Mouse (Mus musculus) thymus, postnatal 25 days (tissue): Measurements from ENCODE around the gene Ebf1.
"Not testable (repeated sequence)": the region's sequence is repeated elsewhere in the genome, so short reads cannot be mapped to it uniquely, and the experiment has no call there.

Experiments
- DNase-seq: peaks from one replicate; pipeline ENCODE4 v3.0.0; 2022

Gene Ebf1

DNA sequence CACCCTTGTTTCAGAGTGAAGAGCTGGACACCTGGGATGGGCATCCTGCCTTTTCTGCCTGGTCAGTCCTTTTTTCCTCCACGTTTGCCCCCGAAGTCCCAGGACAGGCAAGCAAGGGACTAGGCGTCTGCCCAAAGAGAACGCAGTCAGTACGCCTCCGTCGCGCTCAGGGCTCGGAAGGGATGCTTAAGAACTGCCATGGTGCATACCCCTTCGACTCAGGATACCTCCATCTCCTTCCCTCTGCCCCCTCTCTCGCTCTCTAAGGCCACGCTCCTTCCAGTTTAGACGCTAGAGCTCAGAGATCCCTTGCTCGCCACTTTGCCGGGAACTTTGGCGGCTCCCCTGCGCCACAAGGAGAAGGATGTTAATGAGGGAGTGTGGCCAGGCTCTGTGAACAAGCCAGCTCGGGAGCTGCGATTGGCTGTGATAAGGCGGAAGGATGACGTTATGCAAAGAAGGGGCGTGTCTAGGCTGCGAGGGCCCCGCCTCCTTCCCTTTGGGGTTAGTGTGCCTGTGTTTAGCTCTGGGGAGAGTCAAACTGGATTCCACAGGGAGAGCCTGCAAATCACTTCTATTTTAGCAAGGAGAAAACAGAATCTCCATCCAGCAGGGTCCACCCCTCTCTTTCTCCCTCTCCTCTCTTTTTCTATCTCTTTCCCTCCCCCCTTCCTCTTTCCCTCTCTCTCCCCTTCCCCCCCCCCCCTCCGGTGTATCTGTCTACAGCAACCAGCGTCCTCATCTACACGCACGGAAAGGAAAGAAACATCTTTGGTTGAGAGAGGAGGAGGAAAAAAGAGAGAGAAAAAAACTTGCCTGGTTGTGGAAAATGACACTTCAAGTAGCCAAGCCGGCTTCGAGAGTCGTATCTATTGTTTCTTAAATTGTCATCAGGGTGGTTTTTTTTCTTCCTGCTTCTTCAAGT lies at the start of gene Ebf1:
Gene Ebf1 (plus strand): TSS at position 530 of the 925 bp plus-strand sequence.
- peak; percentile 89 for DNase-seq

DNA sequence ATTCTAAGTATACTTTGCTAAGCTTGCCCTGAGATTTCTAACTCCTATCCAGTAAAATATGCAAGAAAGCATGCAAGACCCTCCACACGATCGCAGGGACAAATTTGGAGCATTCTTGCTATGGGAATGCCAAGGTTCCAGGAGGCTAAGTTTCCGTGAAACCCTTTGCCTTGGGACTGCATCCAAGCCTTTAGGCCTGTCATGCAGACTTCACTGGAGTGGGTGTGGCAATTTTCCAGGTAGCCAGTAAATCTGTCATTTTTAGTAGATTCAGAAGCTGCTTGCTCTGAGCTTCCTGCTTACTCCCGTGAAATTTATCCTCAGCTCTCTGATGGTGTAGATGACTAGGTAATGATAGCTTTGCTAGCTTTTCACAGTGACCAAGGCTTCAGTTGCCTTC lies 46.8 kb upstream of the Ebf1 start:
- not testable (repeated sequence) for DNase-seq

DNA sequence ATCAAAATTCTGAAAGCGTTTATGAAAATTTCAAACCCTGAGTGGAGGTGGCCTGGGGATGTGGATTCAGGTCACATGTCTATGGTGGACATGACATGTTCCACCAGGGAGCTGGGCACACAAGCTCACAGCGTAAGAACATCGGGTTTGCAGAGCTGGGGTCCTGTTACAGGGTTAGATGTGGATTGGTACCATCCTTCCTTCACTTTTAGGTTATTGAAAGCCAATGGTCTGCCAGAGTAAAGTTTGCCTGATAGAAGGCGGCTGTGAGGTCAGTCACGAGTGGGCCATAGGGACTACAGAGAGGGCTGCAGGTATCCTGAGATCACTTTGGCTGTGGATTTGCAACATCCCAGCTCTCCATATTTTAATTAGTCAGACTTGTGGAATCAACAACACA lies 44.3 kb upstream of the Ebf1 start:
- DNase-seq = no peak

DNA sequence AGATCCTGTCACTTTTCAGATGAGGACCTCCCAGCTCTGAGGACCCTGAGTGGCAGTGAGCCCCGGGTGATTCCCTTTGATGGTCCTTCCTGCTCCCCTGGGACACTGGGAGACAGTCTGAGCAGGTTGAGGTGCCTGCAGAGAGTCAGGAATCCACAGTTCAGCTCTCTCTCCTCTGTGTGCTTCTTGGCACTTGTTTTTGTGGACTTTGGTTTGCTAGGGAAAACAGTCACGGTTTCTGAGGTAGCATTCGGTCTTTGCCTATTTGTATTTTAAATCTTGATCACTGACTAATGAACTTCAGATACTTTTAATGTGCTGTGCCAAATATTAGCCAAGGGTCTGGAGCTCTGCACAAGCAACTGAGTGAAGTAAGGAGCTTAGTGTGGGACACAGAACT lies 43.7 kb upstream of the Ebf1 start:
- no peak for DNase-seq

DNA sequence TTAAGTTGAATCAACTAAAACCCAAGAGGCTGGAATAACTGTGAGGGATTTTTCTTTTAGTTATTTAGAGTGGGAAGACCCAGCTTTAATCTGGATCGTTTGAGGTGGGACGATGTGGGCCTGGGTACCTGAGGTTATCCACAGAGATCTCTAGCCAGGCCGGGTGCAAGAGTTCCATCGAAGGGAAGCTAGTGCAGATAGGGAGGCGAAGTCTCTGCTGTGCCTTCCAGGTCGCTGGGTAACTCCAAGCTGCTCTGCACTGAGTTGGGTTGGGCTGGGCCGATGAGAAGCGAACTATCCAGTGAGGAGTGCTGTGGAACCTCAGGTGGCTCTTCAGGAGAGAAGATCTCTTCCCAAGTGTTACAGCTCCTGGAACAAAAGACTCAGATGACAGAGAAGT lies 42.7 kb upstream of the Ebf1 start:
- DNase-seq = no peak

DNA sequence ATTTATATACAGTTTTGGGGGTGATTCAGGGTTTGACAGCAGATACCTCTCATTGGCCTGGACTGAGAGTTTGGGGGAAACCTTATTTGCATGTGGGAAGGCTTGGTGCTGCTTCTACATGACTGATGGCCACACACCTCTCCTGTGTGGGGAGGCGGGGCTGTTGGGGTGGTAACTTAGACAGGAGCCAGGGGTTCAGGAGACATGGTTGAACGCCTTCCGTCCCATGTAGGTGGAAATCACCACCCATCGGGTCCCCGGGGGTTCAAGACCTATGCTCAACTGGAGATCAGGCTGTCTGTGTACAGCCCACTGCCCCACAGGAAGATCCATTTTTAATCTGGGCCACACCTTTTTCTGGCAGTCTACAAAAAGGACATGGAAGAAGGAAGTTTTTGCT lies 42.3 kb upstream of the Ebf1 start:
- DNase-seq = no peak

DNA sequence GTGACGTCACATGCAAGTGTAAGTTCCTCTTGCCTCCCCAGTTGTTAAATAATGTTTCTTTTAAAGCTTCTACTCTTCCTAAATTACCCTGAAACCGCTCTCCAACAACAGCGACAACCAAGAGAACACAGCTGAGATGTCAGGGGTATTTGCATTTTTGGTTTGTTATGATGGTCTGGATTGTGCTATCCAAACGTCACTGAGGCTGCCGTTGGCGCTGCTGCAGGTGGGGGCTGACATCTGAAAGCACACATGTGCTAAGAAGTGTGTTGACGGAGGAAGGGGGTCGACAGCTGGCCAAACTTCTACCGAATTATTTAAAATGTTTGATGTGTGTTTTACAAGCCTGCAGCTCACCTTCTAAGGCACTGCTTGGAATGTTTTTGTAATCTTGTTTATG lies 39.2 kb upstream of the Ebf1 start:
- peak; percentile 76 for DNase-seq

DNA sequence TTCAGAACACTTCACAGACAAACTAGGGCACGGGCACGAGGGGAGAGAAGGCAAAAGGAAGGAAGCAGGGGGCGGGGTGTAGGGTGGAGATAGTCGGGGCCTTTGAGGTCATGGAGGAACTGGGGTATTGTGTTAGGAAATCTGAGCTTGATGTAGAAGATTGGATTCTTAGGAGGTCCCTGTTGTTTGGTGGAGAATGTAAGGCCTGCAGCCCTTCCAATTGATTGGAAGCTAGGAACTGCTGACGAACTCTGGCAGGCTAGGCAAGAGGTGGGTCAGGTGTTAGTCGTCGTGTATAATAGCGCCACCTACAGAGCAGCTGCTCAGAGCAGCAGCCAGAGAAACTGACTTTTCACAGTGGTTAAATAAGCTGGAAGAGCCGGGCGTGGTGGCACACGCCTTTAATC lies 35.8 kb upstream of the Ebf1 start:
- peak; percentile 80 for DNase-seq

DNA sequence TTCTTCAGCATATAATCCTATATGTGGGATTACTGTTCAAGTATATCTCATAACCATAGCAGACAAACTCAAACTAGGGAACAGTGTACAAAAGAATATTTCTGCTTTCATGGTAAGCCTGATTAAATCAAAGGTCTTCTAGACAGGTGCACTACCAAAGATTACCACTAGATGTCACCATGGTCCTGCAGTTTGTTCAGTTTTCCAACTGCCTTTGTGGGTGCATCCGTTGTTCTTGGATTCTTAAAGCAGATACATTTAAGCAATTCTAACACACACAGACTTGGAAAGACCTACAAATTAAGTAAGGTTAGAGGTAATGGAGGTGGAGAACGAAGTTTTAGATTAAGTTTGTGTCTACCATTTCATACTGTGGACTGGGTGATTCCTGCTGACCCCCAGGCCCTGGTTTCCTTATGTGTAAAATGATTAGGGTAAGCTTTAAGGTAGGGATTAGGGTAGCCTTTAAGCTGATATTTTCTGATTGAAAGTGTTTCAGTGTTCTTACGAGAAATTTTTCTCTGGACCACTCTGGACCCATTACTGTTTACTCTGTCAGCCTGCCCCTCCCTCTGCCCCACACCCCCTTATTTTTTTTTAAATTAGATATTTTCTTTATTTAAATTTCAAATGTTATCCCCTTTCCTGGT lies 30.9 kb upstream of the Ebf1 start:
- DNase-seq = peak; percentile 71

DNA sequence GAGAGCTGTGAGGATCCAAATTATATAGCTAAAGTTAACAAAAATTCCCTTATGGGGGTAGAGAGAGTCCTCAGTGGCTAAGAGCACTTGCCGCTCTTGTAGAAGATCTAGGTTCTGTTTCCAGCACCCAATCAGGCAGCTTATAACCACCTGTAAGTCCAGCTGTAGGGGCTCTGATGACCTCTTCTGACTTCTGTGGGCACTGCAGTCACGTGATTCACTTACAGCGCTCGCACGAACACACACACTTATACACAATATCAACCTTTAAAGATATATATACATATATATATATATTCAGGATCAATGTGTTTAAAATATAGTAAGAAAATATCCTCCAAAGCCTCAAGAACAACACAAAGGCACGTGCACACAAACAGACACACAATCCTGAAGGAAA lies 24.1 kb upstream of the Ebf1 start:
- DNase-seq = no peak

DNA sequence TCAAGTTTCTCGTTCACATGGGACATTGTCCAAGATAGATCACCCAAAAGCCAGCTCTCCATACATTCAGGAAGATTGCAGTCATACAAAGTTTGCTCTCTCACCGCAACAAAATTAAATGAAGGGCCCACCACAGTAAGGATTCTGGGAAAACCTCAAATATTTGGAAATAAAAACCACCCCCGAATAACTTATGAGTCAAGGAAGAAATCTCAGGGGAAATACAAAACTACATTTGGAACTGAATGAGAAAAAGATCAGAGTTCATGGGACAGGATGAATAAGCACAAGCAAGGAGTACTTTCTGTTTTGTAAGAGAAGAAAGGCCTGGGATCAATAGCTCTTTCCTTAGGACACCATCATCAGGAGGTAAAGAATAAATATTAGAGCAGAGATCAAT lies 22.3 kb upstream of the Ebf1 start:
- no peak for DNase-seq

DNA sequence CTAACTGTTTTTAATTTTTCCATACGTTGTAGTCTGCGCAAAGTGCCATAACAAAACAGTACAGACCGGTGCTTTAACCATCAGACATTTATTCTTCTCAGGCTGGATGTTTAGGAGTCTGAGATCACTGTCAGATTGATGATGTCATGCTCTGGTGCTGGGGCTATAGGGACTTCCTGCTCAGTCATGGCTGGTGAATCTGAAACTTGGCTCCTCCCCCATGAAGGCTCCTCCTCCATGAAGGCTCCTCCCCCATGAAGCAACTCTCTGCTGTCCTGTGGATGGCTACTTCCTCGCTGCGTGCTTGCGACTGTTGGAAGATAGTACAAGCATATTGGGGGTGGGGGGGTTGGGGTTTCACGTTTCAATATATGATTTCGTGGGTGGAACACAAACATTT lies 10.2 kb upstream of the Ebf1 start:
- DNase-seq = no peak

DNA sequence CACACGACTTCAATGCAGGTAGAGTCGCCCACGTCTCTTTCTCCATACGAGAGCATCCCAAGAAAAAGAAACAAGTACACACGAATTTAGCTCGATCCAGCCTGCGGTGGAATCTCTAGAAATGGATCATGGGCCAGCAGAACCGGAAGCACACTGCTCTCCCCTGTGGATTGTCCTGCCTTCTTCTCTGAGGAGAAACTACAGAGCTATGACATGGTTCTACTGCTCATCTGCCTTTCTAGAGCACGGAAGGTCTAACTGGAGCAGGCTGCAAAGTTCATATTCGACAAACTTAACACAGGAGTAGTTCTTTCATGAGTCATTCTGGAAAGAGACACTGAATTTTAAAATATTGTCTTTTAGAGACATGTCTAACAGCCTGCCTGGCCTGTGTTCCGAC lies 8.5 kb upstream of the Ebf1 start:
- no peak for DNase-seq

DNA sequence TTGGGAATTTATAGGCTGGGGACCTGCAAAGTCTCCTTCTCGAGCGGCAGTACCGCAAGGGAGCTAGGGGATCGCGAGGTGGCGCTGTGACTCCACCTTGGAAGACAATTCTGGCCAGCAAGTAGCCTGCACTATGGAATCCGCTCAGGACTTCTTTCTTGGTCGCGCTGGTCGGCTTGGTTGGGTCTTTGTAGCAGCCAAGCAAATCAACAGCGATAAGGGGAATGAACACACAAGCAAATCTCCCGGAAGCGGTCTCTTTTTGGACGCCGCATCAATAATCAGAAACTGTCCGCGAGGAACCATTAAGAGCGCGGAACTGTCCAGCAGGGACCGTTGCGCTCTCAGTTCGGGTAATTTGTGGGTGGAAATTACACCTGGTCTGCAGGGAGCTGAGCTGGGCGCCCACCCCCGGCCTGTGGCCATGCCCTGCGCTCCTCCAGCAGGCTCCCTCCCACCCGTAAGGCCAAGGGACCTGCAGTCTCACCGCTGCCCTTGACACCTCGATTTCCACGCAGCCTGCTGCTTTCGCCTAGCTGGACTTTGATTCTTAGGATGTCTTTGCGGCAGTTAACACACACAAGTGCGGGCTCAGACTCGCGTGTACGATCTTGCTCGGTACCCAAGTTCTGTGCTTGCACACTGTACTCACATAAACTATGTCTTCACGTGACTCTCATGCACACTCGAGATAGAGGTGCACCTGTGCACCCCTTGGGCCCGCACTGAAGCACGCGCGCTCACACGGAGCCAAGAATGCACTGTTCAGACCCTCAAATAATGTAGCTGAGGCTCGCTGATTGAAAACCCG lies 5.9 kb upstream of the Ebf1 start:
- DNase-seq = peak; percentile 77

DNA sequence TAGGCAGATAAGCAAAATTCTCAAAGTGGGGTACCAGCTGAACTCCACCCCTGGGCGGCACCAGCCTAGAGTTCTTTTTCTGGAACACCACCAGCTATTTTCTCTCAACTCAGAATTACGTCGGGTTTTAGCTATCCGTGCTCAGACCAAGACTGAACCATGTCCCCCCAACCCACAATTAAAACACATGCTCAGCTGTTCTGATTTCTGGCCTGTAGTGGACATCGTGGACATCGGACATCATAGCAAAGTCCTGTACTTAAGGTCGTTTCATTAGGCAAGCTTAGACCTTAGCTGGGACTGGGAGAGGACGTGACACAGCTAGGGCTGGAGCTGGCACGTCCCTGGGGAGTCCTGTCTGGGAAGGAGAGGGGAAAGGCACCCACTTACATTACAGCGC lies 5.0 kb upstream of the Ebf1 start:
- no peak for DNase-seq

DNA sequence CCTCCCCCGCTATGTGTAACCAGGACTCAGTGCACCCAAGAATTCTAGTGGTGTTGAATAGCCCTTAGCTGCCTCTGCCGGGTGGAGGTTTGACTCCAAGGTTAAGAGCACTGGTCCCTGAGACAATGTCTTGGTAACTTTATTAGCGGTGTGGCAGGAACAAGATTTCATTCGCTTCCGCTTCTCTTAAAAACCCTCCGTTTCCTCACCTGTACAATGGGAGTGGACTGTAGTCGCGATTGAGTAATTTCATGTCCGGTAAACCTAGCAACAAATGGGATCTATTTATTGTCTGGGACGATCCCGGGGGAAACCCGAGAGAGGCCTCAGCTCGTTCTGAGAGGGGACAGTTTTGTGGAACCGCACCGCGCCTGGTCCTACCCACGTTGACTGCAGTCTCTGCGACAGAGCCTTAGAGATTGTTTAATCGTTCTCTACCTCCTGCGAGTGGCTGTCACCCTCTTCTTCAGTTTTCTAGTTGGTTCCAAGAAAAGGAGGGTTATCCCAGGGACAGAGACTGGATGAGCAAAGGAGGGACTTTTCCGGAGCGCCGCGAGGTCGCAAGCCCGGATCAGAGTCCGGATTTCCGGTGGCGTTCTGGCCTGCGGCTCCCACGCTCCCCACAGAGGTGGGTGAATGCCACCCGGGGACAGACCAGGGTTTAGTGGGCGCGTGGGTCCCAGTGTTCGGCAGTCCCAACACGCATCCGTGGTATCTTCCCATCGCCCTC lies 4.3 kb upstream of the Ebf1 start:
- peak; percentile 7 for DNase-seq

DNA sequence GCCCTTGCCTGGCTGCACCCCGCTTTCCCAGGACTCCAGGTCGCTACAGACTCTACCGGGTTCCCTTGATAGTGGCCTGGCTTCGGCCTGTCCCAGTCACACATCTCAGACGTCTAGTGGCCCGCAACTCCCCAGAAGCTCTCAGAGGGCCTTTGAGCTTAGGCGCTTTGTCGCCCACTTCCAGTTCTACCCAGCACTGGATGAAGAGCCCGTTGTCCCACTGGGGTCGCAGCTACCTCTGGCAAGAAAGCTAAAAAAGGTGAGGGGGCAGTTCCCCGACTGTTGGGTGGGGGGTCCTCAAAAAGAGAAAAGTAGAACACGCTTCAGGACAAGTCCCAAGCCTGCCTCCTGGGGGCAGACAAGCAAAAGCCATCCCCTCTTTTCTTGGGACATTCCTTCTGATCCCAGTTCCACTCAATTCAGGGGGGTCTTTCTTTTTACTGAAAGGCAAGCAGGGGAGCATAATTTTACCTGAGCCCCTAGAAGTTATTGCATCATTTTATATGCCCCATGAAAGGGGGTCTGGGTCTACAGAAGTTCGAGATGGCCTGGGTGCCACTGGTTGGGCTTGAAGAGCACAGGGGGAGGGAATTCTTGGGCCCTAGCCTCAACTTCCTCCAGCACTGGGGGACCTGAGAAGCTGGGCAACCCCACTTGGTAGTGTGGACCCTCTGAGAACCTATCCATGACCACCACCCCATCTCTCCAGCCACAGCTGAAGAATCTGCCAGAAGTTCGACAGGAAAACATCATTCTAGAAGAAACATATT lies 3.5 kb upstream of the Ebf1 start:
- DNase-seq = no peak

DNA sequence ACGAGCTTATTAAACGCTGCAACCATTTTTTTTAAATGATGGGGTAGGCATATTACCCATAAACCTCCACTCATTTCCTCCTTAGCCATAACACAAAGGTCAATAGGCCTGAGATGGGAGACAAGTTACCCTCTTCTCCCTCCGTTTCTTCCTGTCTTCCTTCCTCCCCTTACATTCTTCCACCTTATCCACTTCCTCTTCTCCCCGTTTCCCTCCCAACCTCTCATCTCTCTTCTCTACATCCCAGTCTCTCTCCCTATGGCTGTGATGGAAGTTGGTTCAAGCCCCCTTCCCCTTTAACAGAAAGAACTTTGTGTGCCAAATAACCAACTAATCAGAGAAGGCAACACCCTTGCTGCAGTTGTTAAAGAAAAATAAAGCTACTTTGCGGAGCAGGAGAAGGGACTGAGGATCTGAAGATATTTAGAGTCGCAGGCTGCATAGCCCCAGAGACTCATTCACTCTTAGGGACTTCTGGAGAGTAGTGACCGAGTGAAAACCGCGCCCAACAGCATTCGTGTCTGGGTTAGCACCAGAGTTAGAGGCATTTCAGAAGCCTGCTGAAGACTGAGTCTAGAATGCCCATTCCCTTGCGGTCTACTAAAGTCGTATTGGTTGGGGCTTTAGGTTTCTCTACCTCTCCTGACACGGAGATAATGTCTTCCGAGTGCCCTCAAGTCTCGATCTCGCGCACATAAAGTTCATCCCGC lies 884 bp upstream of the Ebf1 start:
- no peak for DNase-seq

DNA sequence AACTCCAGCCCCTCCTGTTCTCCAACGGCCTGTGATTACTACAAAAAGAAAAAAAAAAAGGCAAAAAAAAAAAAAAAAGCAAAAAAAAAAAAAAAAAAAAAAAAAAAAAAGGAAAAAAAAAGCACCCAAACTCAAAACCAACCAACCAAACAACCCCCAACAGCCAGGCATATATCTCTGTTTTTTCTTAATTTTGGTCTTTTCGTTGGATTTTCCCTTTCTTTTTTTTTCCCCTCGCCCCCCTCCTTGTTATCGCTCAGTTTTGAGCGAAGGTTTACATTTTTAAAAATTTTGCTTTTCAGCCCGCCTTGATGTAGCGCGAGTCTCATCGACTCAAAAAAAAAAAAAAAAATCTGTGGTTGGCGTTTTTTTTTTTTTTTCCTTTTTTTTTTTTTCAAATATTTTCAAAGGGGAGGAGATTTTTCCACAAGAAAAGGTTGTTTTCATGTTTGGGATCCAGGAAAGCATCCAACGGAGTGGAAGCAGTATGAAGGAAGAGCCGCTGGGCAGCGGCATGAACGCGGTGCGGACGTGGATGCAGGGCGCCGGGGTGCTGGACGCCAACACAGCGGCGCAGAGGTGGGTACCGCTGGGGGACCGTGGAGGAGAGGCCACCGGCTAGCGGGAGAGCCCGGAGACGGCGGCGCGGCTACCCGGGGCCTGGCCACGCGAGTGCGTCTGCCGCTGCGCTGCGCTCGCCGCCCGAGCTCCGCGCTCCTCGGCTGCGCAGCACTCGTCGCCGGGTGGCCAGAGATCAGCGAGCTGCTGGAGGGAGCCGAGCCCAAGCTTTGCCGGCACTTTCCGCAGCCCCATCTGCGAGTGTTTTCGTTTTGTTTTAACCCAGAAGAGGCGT lies 843 bp downstream of the Ebf1 start:
- DNase-seq = peak; percentile 46

DNA sequence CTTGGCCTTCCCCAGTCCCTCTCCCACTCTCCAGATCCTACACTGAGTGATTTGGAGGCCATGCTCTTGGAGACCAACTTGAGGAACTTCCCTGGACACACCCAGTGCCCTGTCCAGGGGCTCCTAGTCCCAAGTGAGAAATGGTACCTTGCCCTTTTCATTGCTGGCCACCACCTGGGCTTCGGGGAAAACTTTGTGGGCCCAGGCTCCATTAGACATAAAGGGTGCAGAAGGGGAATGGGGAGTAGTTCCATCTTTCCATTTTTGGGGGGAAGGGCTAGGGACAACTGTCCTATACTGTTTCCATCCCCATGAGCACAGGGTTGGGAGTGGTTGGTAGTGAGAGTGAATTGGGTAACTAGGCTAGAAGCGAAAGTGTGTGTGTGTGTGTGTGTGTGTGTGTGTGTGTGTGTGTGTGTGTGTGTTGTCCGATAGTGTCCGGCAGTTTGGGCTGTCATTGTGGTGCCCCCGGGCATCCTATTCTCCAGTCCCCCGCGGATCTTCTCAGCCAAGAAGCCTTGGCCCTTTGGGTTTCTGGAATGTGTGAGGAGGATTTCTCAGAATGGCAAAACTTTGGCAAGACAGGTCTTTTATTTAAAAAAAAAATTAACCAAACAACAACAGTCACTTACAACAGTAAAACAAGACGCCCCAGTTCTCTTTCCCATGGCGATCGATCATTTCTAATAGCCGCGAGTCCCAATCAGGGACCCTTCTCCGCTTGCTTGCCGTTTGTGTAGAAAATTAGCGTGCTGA lies 2.2 kb downstream of the Ebf1 start:
- DNase-seq = no peak
